Mouse (Mus musculus) cerebellum, adult (tissue): ENCODE data around the gene Nr2f2.

Experiments used
- ATAC-seq: cut with Nextera tagmentation; 2 replicates; pipeline ENCODE4 v1.9.2; 2017; ENCODE audit warnings: mild to moderate bottlenecking, moderate library complexity, mixed read lengths; ENCODE audit not compliant: insufficient number of reproducible peaks, low FRiP score, low TSS enrichment

Gene Nr2f2

GRCm38 (mm10) chr7:70367591-70368267 lies 1.2 kb upstream of the Nr2f2 start:
- no peak for ATAC-seq

GRCm38 (mm10) chr7:70366808-70367095 lies 217 bp upstream of the Nr2f2 start:
- no peak for ATAC-seq

GRCm38 (mm10) chr7:70365401-70365811 lies 1.1 kb downstream of the Nr2f2 start:
- ATAC-seq: no peak

- ATAC-seq: no peak
These were observed 1.7 kb downstream of the Nr2f2 start for GRCm38 (mm10) chr7:70364798-70365197.

GRCm38 (mm10) chr7:70363351-70363750 lies 3.2 kb downstream of the Nr2f2 start:
- ATAC-seq: no peak

GRCm38 (mm10) chr7:70362526-70363170 lies 3.9 kb downstream of the Nr2f2 start:
- no peak for ATAC-seq

- peak; percentile 70 for ATAC-seq
These were observed 4.9 kb downstream of the Nr2f2 start for GRCm38 (mm10) chr7:70361383-70362364.

- 0 out of 2 replicates have a peak, but pooled peaks have one; percentile 22 for ATAC-seq
These were observed 5.7 kb downstream of the Nr2f2 start for GRCm38 (mm10) chr7:70360611-70361382.

- ATAC-seq: no peak
These were observed 6.5 kb downstream of the Nr2f2 start for GRCm38 (mm10) chr7:70359791-70360581.

- no peak for ATAC-seq
These were observed 7.5 kb downstream of the Nr2f2 start for GRCm38 (mm10) chr7:70358848-70359591.

GRCm38 (mm10) chr7:70358020-70358847 lies 8.3 kb downstream of the Nr2f2 start:
- ATAC-seq: no peak

GRCm38 (mm10) chr7:70357516-70358019 lies 9.0 kb downstream of the Nr2f2 start:
- no peak for ATAC-seq

- no peak for ATAC-seq
These were observed 9.6 kb downstream of the Nr2f2 start for GRCm38 (mm10) chr7:70356691-70357515.

GRCm38 (mm10) chr7:70355691-70356568 lies 10.6 kb downstream of the Nr2f2 start:
- ATAC-seq: no peak

- ATAC-seq: no peak
These were observed 11.2 kb downstream of the Nr2f2 start for GRCm38 (mm10) chr7:70355357-70355620.

- no peak for ATAC-seq
These were observed 11.8 kb downstream of the Nr2f2 start for GRCm38 (mm10) chr7:70354606-70355356.
